Mouse (Mus musculus) lung, embryonic 15.5 days (tissue): ENCODE measurements around the gene Tmem139. TPM values are rescaled to one million over a fixed set of nuclear protein-coding genes. Genes with fewer than 3 reads are reported as not detected.
A peak's percentile ranks its signal among the peaks of the same experiment; 100 is the strongest.

Experiments
- ATAC-seq: fragments of 200-750 bp; cut with Nextera tagmentation; 2 replicates; pipeline ENCODE4 v1.8.0; 2017; ENCODE audit warnings: moderate number of reproducible peaks, borderline replicate concordance; ENCODE audit not compliant: low FRiP score, low TSS enrichment; ENCODE audit errors: extremely low read depth
- H3K27ac ChIP-seq: fragments of 300-500 bp; sonication (generic); 2 replicates; pipeline ENCODE4 v1.5.1; 2015; ENCODE audit warnings: moderate library complexity, mild to moderate bottlenecking, inconsistent platforms
- H3K27me3 ChIP-seq: fragments of 300-500 bp; sonication (generic); 2 replicates; pipeline ENCODE4 v1.6.1; 2015; ENCODE audit warnings: inconsistent platforms
- H3K36me3 ChIP-seq: fragments of 300-500 bp; sonication (generic); 2 replicates; pipeline ENCODE4 v1.6.1; 2015; ENCODE audit warnings: inconsistent platforms
- H3K4me1 ChIP-seq: fragments of 300-500 bp; sonication (generic); 2 replicates; pipeline ENCODE4 v1.6.1; 2015; ENCODE audit warnings: inconsistent platforms
- H3K4me2 ChIP-seq: fragments of 300-500 bp; sonication (generic); 2 replicates; pipeline ENCODE4 v1.6.1; 2015; ENCODE audit warnings: inconsistent platforms, mild to moderate bottlenecking, moderate library complexity
- H3K4me3 ChIP-seq: fragments of 300-500 bp; sonication (generic); 2 replicates; pipeline ENCODE4 v1.5.1; 2015; ENCODE audit warnings: mild to moderate bottlenecking, inconsistent platforms
- H3K9ac ChIP-seq: fragments of 300-500 bp; sonication (generic); 2 replicates; pipeline ENCODE4 v1.6.1; 2015; ENCODE audit warnings: inconsistent platforms
- H3K9me3 ChIP-seq: fragments of 300-500 bp; sonication (generic); 2 replicates; pipeline ENCODE4 v1.6.1; 2016; ENCODE audit warnings: inconsistent platforms
- WGBS: fragments of 180-500 bp; shearing (Covaris S2); methylation state at CpG from one replicate; pipeline ENCODE4 v1.1.7; 2015; 5-methylcytosine and 5-hydroxymethylcytosine counted together
- polyA plus RNA-seq: library from polyadenylated mRNA; unstranded; fragments of >200 nt; fragmentation: Nextera tagmentation; extraction: Ambion mirVana; gene quantifications from 2 replicates; pipeline ENCODE4 v1.2.1, GENCODE M21; 2015

Gene Tmem139
- 3.6 and 4.1 TPM in 2 replicates for polyA plus RNA-seq

GRCm38 (mm10) chr6:42261524-42262170 is at the start of gene Tmem139:
Gene Tmem139 (plus strand): TSS chr6:42261970.
- WGBS = 13% methylated on average over 20 of the region's 20 CpGs
- Histone ChIP-seq H3K27ac (peak within 1 kb of the TSS; percentile 83), H3K9ac (no peak within 1 kb of the TSS), H3K4me1 (peaks cover 12% of the 10 kb centered on the region), H3K27me3 (no peaks in the 10 kb centered on the region), H3K4me2 (peak within 1 kb of the TSS; percentile 46), H3K36me3 (no peaks in the 10 kb centered on the region), H3K4me3 (peak within 1 kb of the TSS; percentile 14), H3K9me3 (no peaks in the 10 kb centered on the region)
- ATAC-seq = no peak

- Histone ChIP-seq H3K4me2 (no peak within 1 kb of the TSS), H3K9ac (no peak within 1 kb of the TSS), H3K4me1 (no peaks in the 10 kb centered on the region), H3K9me3 (no peaks in the 10 kb centered on the region), H3K27ac (no peak within 1 kb of the TSS), H3K4me3 (no peak within 1 kb of the TSS), H3K36me3 (no peaks in the 10 kb centered on the region), H3K27me3 (no peaks in the 10 kb centered on the region)
- WGBS = 72% methylated on average over 2 of the region's 2 CpGs
- ATAC-seq = no peak
Measured at GRCm38 (mm10) chr6:42215028-42215427, 46.7 kb upstream of the Tmem139 start, which contains the start of gene Tas2r144. Gene Tas2r144 (plus strand): TSS chr6:42215328.

GRCm38 (mm10) chr6:42222286-42222685 is 39.5 kb upstream of the Tmem139 start:
- H3K27ac ChIP-seq = no peak overlapping the region
- no peak overlapping the region for H3K9ac ChIP-seq
- H3K36me3 ChIP-seq = no peaks in the 10 kb centered on the region
- no peak overlapping the region for H3K4me3 ChIP-seq
- ATAC-seq = no peak
- no peaks in the 10 kb centered on the region for H3K9me3 ChIP-seq
- H3K4me1 ChIP-seq = no peaks in the 10 kb centered on the region
- no peaks in the 10 kb centered on the region for H3K27me3 ChIP-seq
- H3K4me2 ChIP-seq = no peak overlapping the region
- 49% methylated on average over 3 of the region's 3 CpGs for WGBS

- Histone ChIP-seq H3K27me3 (no peaks in the 10 kb centered on the region), H3K4me2 (no peak overlapping the region), H3K9ac (no peak overlapping the region), H3K4me3 (no peak overlapping the region), H3K9me3 (no peaks in the 10 kb centered on the region), H3K27ac (no peak overlapping the region), H3K4me1 (peaks cover 4% of the 10 kb centered on the region; the same call in 1 of the 2 replicates), H3K36me3 (no peaks in the 10 kb centered on the region)
- no peak for ATAC-seq
- 68% methylated on average over 4 of the region's 4 CpGs for WGBS
Measured at GRCm38 (mm10) chr6:42225046-42225445, 36.7 kb upstream of the Tmem139 start.

GRCm38 (mm10) chr6:42227240-42228101 is 34.3 kb upstream of the Tmem139 start:
- Histone ChIP-seq H3K4me1 (peaks cover 4% of the 10 kb centered on the region; the same call in 1 of the 2 replicates), H3K4me2 (no peak overlapping the region), H3K36me3 (no peaks in the 10 kb centered on the region), H3K27me3 (no peaks in the 10 kb centered on the region), H3K9ac (0 out of 2 replicates have a peak overlapping the region, but pooled peaks have one; percentile 4), H3K27ac (no peak overlapping the region), H3K9me3 (no peaks in the 10 kb centered on the region), H3K4me3 (no peak overlapping the region)
- peak; percentile 57; the same call in 1 of the 2 replicates for ATAC-seq
- WGBS = 29% methylated on average over 17 of the region's 17 CpGs

- Histone ChIP-seq H3K27ac (no peak overlapping the region), H3K4me2 (no peak overlapping the region), H3K27me3 (no peaks in the 10 kb centered on the region), H3K9me3 (no peaks in the 10 kb centered on the region), H3K4me3 (no peak overlapping the region), H3K9ac (no peak overlapping the region), H3K36me3 (no peaks in the 10 kb centered on the region), H3K4me1 (peaks cover 4% of the 10 kb centered on the region; the same call in 1 of the 2 replicates)
- no peak for ATAC-seq
- WGBS = 57% methylated on average over 4 of the region's 4 CpGs
Measured at GRCm38 (mm10) chr6:42229610-42230009, 32.2 kb upstream of the Tmem139 start.

- Histone ChIP-seq H3K4me3 (no peak overlapping the region), H3K4me1 (peaks cover 4% of the 10 kb centered on the region; the same call in 1 of the 2 replicates), H3K36me3 (no peaks in the 10 kb centered on the region), H3K9me3 (no peaks in the 10 kb centered on the region), H3K27me3 (no peaks in the 10 kb centered on the region), H3K4me2 (no peak overlapping the region), H3K9ac (no peak overlapping the region), H3K27ac (no peak overlapping the region)
- no peak for ATAC-seq
- WGBS = 80% methylated on average over 3 of the region's 3 CpGs
Measured at GRCm38 (mm10) chr6:42231191-42231590, 30.6 kb upstream of the Tmem139 start.

GRCm38 (mm10) chr6:42237276-42237805 is 24.4 kb upstream of the Tmem139 start:
- ATAC-seq = no peak
- H3K36me3 ChIP-seq = no peaks in the 10 kb centered on the region
- WGBS = 41% methylated on average over 6 of the region's 6 CpGs

GRCm38 (mm10) chr6:42241311-42242045 is 20.3 kb upstream of the Tmem139 start:
- Histone ChIP-seq H3K4me2 (no peak overlapping the region), H3K27ac (peak overlapping the region; percentile 69), H3K36me3 (no peaks in the 10 kb centered on the region), H3K9ac (no peak overlapping the region), H3K4me1 (peaks cover 10% of the 10 kb centered on the region), H3K27me3 (no peaks in the 10 kb centered on the region), H3K9me3 (no peaks in the 10 kb centered on the region), H3K4me3 (no peak overlapping the region)
- peak; percentile 43; the same call in 1 of the 2 replicates for ATAC-seq
- WGBS = 57% methylated on average over 6 of the region's 6 CpGs

More at GRCm38 (mm10) chr6:42237276-42237805, 24.4 kb upstream of the Tmem139 start:
- no peaks in the 10 kb centered on the region for H3K27me3 ChIP-seq
- no peak overlapping the region for H3K4me3 ChIP-seq
- H3K4me1 ChIP-seq = peaks cover 7% of the 10 kb centered on the region
- H3K9ac ChIP-seq = no peak overlapping the region
- no peak overlapping the region for H3K27ac ChIP-seq
- H3K9me3 ChIP-seq = no peaks in the 10 kb centered on the region
- H3K4me2 ChIP-seq = no peak overlapping the region

GRCm38 (mm10) chr6:42245711-42246353 is 15.9 kb upstream of the Tmem139 start, which contains the start of gene Gstk1:
Gene Gstk1 (plus strand): TSS chr6:42245935.
- peak within 1 kb of the TSS; percentile 48 for H3K4me3 ChIP-seq
- H3K27ac ChIP-seq = no peak within 1 kb of the TSS
- no peaks in the 10 kb centered on the region for H3K9me3 ChIP-seq
- no peaks in the 10 kb centered on the region for H3K27me3 ChIP-seq
- H3K4me2 ChIP-seq = peak within 1 kb of the TSS; percentile 70
- no peaks in the 10 kb centered on the region for H3K36me3 ChIP-seq
- 3% methylated on average over 28 of the region's 28 CpGs for WGBS
- H3K4me1 ChIP-seq = peaks cover 13% of the 10 kb centered on the region
- H3K9ac ChIP-seq = peak within 1 kb of the TSS; percentile 43
- ATAC-seq = peak; percentile 97

- no peak overlapping the region for H3K27ac ChIP-seq
- H3K27me3 ChIP-seq = no peaks in the 10 kb centered on the region
- peak overlapping the region; percentile 70 for H3K4me2 ChIP-seq
- no peak overlapping the region for H3K4me3 ChIP-seq
- 13% methylated on average over 8 of the region's 8 CpGs for WGBS
- H3K36me3 ChIP-seq = no peaks in the 10 kb centered on the region
- H3K9ac ChIP-seq = no peak overlapping the region
- H3K4me1 ChIP-seq = 0 out of 2 replicates have a peak, but pooled peaks cover 7% of the 10 kb centered on the region
- H3K9me3 ChIP-seq = no peaks in the 10 kb centered on the region
- no peak for ATAC-seq
Measured at GRCm38 (mm10) chr6:42247173-42247572, 14.6 kb upstream of the Tmem139 start.
